Mouse (Mus musculus): ENCODE results near the gene Tmem107. TPM values are rescaled to one million over a fixed set of nuclear protein-coding genes. Genes with fewer than 3 reads are reported as not detected.
A peak's percentile ranks its signal among the peaks of the same experiment; 100 is the strongest.

Tmem107 gene
- total and polyA plus RNA-seq, 2 experiments from 2014 or later: 28.6 to 135 TPM

DNA sequence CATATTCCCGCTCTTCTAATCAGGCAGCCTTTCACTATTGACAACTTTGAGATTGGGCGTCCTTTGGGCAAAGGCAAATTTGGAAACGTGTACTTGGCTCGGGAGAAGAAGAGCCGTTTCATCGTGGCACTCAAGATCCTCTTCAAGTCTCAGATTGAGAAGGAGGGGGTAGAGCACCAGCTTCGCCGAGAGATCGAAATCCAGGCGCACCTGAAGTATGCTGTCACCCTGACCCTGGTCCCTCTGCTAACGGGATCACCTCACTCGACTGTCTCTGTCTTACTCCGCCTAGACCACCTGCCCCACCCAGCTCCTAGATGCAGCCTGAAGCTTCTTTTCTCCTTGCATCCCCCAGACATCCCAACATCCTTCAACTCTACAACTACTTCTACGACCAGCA is 22.5 kb upstream of the Tmem107 start:
- H3K27ac ChIP-seq: no peak overlapping the region
- no peak for TF ChIP-seq CTCF (IDR thresholded peaks at IDR 0.05; ENCODE audit: low read depth)
- WGBS: 95% methylated on average over 14 of the region's 14 CpGs
- H3K4me3 ChIP-seq (ENCODE audit: low read length): no peak overlapping the region
- no peak for DNase-seq (ENCODE audit: low spot score)
- no peak for ATAC-seq
- no peaks in the 10 kb centered on the region for H3K9me3 ChIP-seq (ENCODE audit: low read length)
- H3K36me3 ChIP-seq (ENCODE audit: insufficient read depth, low read length): no peaks in the 10 kb centered on the region
- H3K4me1 ChIP-seq (ENCODE audit: insufficient read depth, low read length): no peaks in the 10 kb centered on the region
- H3K4me2 ChIP-seq (ENCODE audit: low read depth, low read length): no peak overlapping the region
- no peaks in the 10 kb centered on the region for H3K27me3 ChIP-seq (ENCODE audit: insufficient read depth, low read length)
- no peak overlapping the region for H3K9ac ChIP-seq (replicated peaks; ENCODE audit: low read length)

DNA sequence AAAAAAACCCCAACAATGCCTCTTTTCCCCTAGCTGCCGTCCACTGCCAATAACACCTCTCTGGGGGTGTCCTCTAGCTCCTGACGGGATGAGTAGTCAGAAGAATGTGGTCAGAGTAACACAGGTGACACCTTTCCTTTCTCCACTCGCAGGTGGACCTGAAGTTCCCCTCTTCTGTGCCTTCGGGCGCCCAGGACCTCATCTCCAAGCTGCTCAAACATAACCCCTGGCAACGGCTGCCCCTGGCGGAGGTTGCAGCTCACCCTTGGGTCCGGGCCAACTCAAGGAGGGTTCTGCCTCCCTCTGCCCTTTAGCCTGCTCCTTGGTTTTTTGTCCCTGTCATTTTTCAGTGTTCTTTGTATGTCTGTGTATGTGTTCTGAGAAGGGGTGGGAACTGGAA is 19.9 kb upstream of the Tmem107 start:
- 80% methylated on average over 8 of the region's 8 CpGs for WGBS
- H3K4me2 ChIP-seq (ENCODE audit: low read depth, low read length): no peak overlapping the region

DNA sequence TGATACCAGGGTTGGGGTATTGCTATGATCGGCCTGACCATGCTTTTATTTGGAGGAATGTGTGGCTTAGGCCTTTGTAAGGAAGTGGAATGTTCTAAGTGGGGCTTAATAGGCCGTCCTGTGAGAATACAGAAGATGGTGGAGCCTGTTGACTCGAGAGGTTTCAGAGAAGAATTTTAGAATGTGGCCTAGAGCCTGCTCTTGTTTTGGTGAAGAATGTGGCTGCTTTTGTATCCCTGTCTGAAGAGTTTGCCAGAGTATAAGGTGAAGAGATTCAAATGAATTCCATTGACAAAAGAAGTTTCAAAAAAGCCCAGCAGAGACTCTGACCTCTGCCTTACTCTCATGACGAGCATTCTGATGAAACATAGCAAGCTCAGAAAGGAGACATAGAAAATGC is 18.8 kb upstream of the Tmem107 start:
- ATAC-seq (no peak), DNase-seq (ENCODE audit: low spot score) (no peak)
- H3K4me3 ChIP-seq (ENCODE audit: low read length): no peak overlapping the region
- H3K9me3 ChIP-seq (ENCODE audit: low read length): no peaks in the 10 kb centered on the region
- no peak overlapping the region for H3K9ac ChIP-seq (replicated peaks; ENCODE audit: low read length)
- 58% methylated on average over 4 of the region's 4 CpGs for WGBS
- H3K4me1 ChIP-seq (ENCODE audit: insufficient read depth, low read length): no peaks in the 10 kb centered on the region
- no peak overlapping the region for H3K4me2 ChIP-seq (ENCODE audit: low read depth, low read length)
- no peak for TF ChIP-seq CTCF (IDR thresholded peaks at IDR 0.05; ENCODE audit: low read depth)
- no peaks in the 10 kb centered on the region for H3K36me3 ChIP-seq (ENCODE audit: insufficient read depth, low read length)
- no peaks in the 10 kb centered on the region for H3K27me3 ChIP-seq (ENCODE audit: insufficient read depth, low read length)
- no peak overlapping the region for H3K27ac ChIP-seq

More for the DNA sequence above, 19.9 kb upstream of the Tmem107 start:
- Histone ChIP-seq H3K36me3 (ENCODE audit: insufficient read depth, low read length) (no peaks in the 10 kb centered on the region), H3K27me3 (ENCODE audit: insufficient read depth, low read length) (no peaks in the 10 kb centered on the region), H3K9me3 (ENCODE audit: low read length) (no peaks in the 10 kb centered on the region), H3K4me1 (ENCODE audit: insufficient read depth, low read length) (no peaks in the 10 kb centered on the region), H3K27ac (no peak overlapping the region), H3K9ac (replicated peaks; ENCODE audit: low read length) (no peak overlapping the region), H3K4me3 (ENCODE audit: low read length) (no peak overlapping the region)
- DNase-seq (ENCODE audit: low spot score): no peak
- TF ChIP-seq CTCF (IDR thresholded peaks at IDR 0.05; ENCODE audit: low read depth): no peak
- ATAC-seq: no peak

DNA sequence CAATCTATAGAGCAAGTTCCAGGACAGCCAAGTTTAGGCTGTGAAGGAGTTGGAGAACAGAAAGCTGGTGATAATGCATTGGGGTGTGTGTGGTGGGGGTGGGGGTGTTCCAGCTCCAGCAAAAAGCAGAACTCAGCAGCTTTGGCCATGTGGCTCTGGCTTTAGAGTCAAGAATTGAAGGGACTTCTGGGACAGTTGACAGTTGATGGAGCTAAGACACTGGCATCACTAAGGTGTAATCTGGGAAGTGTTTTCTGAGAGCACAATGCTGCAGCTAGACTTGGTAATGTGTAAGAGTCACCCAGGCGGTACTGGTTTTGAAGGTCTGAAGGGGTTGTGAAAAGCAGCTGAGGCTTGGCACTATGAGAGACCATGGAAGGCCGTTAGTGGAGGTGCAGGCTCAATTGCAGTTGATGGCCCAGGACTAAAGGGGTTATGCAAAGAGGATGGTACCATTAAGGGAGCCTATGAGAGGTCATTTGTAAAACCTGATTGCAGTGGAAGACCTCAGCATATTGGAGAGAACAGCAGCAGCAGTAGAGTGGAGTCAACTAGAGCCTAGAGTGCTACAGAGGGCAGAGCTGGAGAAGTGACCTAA is 17.7 kb upstream of the Tmem107 start:
- no peak overlapping the region for H3K27ac ChIP-seq
- H3K4me2 ChIP-seq (ENCODE audit: low read depth, low read length): no peak overlapping the region
- TF ChIP-seq CTCF (IDR thresholded peaks at IDR 0.05; ENCODE audit: low read depth): no peak
- H3K36me3 ChIP-seq (ENCODE audit: insufficient read depth, low read length): no peaks in the 10 kb centered on the region
- no peaks in the 10 kb centered on the region for H3K4me1 ChIP-seq (ENCODE audit: insufficient read depth, low read length)
- no peak overlapping the region for H3K4me3 ChIP-seq (ENCODE audit: low read length)
- H3K9me3 ChIP-seq (ENCODE audit: low read length): no peaks in the 10 kb centered on the region
- H3K27me3 ChIP-seq (ENCODE audit: insufficient read depth, low read length): no peaks in the 10 kb centered on the region
- H3K9ac ChIP-seq (replicated peaks; ENCODE audit: low read length): no peak overlapping the region
- WGBS: 90% methylated on average over 2 of the region's 2 CpGs
- no peak for DNase-seq (ENCODE audit: low spot score)
- no peak for ATAC-seq

DNA sequence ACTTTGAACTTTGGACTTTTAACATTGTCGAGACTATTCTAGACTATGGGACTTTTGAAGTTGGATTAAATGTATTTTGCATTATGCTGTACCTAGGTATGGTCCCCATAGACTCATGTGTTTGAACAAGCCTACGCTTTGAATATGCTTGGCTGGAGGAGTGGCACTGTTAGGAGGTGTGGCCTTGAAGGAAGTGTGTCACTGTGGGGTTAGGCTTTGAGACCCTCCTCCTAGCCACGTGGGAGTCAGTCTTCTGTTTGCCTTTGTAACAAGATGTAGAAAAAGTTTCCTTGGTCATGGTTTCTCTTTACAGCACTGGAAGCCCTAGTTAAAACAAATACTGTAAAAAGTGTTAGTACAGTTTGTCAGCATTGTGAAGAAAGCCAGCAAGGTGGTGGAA is 16.8 kb upstream of the Tmem107 start:
- Histone ChIP-seq H3K9me3 (ENCODE audit: low read length) (no peaks in the 10 kb centered on the region), H3K9ac (replicated peaks; ENCODE audit: low read length) (no peak overlapping the region), H3K27me3 (ENCODE audit: insufficient read depth, low read length) (no peaks in the 10 kb centered on the region), H3K27ac (no peak overlapping the region), H3K4me3 (ENCODE audit: low read length) (no peak overlapping the region), H3K4me2 (ENCODE audit: low read depth, low read length) (no peak overlapping the region), H3K4me1 (ENCODE audit: insufficient read depth, low read length) (no peaks in the 10 kb centered on the region), H3K36me3 (ENCODE audit: insufficient read depth, low read length) (no peaks in the 10 kb centered on the region)
- ATAC-seq: no peak
- WGBS: 73% methylated on average over 3 of the region's 3 CpGs
- TF ChIP-seq CTCF (IDR thresholded peaks at IDR 0.05; ENCODE audit: low read depth): no peak
- no peak for DNase-seq (ENCODE audit: low spot score)

DNA sequence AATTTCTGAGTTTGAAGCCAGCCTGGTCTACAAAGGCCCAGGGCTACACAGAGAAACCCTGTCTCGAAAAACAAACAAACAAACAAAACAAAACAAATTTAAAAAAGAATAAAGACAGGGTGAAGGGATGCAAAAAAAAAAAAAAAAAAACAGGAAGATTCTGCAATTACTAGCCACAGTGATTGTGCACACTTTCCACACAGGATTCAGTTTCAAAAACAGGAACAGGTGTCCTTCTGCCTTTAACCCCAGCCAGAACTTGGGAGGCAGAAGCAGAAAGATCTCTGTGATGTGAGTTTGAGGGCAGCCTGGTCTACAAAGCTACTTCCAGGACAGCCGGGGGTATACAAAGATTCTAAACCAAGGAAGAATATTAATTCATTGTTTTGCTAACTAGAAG is 12.3 kb upstream of the Tmem107 start:
- H3K9me3 ChIP-seq (ENCODE audit: low read length): no peaks in the 10 kb centered on the region
- ATAC-seq (no peak), DNase-seq (ENCODE audit: low spot score) (no peak)
- H3K27ac ChIP-seq: peak overlapping the region; percentile 89; the same call in 1 of the 2 replicates
- no peaks in the 10 kb centered on the region for H3K27me3 ChIP-seq (ENCODE audit: insufficient read depth, low read length)
- WGBS: 70% methylated on average over 2 of the region's 2 CpGs
- H3K4me2 ChIP-seq (ENCODE audit: low read depth, low read length): peak overlapping the region; percentile 70
- peak overlapping the region; percentile 54 for H3K9ac ChIP-seq (replicated peaks; ENCODE audit: low read length)
- TF ChIP-seq CTCF (IDR thresholded peaks at IDR 0.05; ENCODE audit: low read depth): no peak
- H3K4me1 ChIP-seq (ENCODE audit: insufficient read depth, low read length): peaks cover 13% of the 10 kb centered on the region
- H3K4me3 ChIP-seq (ENCODE audit: low read length): peak overlapping the region; percentile 53
- H3K36me3 ChIP-seq (ENCODE audit: insufficient read depth, low read length): no peaks in the 10 kb centered on the region

DNA sequence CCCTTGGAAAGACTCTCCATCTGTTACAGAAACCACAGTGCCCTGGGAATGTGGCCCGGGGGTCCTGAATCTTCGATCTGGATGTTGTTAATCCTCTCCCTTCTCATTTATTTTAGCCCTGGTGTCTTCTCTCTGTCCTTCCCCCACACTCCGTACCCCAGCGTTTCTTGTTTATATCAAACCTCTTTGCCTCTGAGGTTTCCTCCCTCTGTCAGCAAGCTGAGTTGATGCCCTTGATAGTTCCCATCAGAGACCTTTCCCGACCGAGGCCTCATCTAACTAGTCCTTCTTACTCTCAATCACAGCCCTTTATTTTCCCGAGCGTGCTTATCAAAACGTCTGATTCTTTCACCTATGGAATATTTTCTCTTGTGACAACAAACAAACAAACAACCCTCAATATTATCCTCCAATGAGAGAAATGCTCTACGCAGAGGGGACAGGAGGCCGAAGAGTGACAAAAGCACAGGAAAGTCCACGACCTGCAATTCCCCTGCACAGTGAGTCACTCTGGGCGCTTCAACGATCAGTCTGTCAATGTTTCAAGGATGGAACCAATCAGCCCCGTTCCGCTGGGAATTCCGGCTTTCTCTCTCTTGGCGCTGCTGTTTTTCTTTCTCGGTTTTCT is 11.8 kb upstream of the Tmem107 start:
- Histone ChIP-seq H3K9me3 (ENCODE audit: low read length) (no peaks in the 10 kb centered on the region), H3K27me3 (ENCODE audit: insufficient read depth, low read length) (no peaks in the 10 kb centered on the region), H3K9ac (replicated peaks; ENCODE audit: low read length) (peak overlapping the region; percentile 54), H3K4me2 (ENCODE audit: low read depth, low read length) (peak overlapping the region; percentile 70), H3K4me3 (ENCODE audit: low read length) (peak overlapping the region; percentile 53), H3K36me3 (ENCODE audit: insufficient read depth, low read length) (no peaks in the 10 kb centered on the region), H3K4me1 (ENCODE audit: insufficient read depth, low read length) (peaks cover 13% of the 10 kb centered on the region), H3K27ac (peak overlapping the region; percentile 89)
- DNase-seq (ENCODE audit: low spot score): no peak
- WGBS: 2% methylated on average over 19 of the region's 19 CpGs
- ATAC-seq: peak; percentile 22
- no peak for TF ChIP-seq CTCF (IDR thresholded peaks at IDR 0.05; ENCODE audit: low read depth)
